Mouse (Mus musculus) C2C12 (cell line): ENCODE measurements at regions not wholly inside any gene's neighbourhood (a gene's known extent, or its start where the extent isn't known, plus 50 kb on each side); places are given as distances from the start of the nearest gene placed in this dataset.

Experiments
- H3K27me3 ChIP-seq: one replicate; pipeline ENCODE4 v1.6.1; 2011; ENCODE audit not compliant: control insufficient read depth, insufficient read depth, insufficient read length
- H3K36me3 ChIP-seq: one replicate; pipeline ENCODE4 v1.6.1; 2011; ENCODE audit not compliant: control insufficient read depth, insufficient read depth
- H3K4me3 ChIP-seq: one replicate; pipeline ENCODE4 v1.5.1; 2011; ENCODE audit warnings: mild to moderate bottlenecking, control low read depth; ENCODE audit not compliant: poor library complexity, insufficient read depth, severe bottlenecking
- H3K79me2 ChIP-seq: one replicate; pipeline ENCODE4 v1.6.1; 2011; ENCODE audit not compliant: control insufficient read depth, insufficient read depth
- H3K79me3 ChIP-seq: one replicate; pipeline ENCODE4 v1.6.1; 2011; ENCODE audit warnings: low read depth, control low read depth
- H3ac ChIP-seq: one replicate; pipeline ENCODE3; 2011; ENCODE audit warnings: low read depth; ENCODE audit not compliant: control insufficient read depth, insufficient read length
- CEBPB ChIP-seq: IDR thresholded peaks from one replicate; pipeline ENCODE4 v1.6.1; 2011; ENCODE audit warnings: low read depth, mild to moderate bottlenecking, control low read depth, moderate library complexity
- CTCF ChIP-seq: IDR thresholded peaks from one replicate; pipeline ENCODE4 v1.5.1; 2011; ENCODE audit not compliant: control insufficient read depth, insufficient read depth, insufficient read length
- FOSL1 ChIP-seq: IDR thresholded peaks from one replicate; pipeline ENCODE4 v1.8.0; 2011; ENCODE audit warnings: mild to moderate bottlenecking, low read length; ENCODE audit not compliant: poor library complexity, insufficient read depth, severe bottlenecking
- MAX ChIP-seq: IDR thresholded peaks from one replicate; pipeline ENCODE4 v1.6.1; 2011; ENCODE audit warnings: mild to moderate bottlenecking, control low read depth
- MYOD1 ChIP-seq: IDR thresholded peaks from one replicate; pipeline ENCODE4 v1.6.1; 2011; ENCODE audit warnings: low read depth; ENCODE audit not compliant: control insufficient read depth, insufficient read length
- MYOG ChIP-seq: IDR thresholded peaks from one replicate; pipeline ENCODE4 v1.6.1; 2011; ENCODE audit not compliant: control insufficient read depth, insufficient read length; ENCODE audit errors: extremely low read depth
- USF1 ChIP-seq: IDR thresholded peaks from one replicate; pipeline ENCODE4 v1.6.1; 2011; ENCODE audit warnings: low read depth, mild to moderate bottlenecking, control low read depth, moderate library complexity

DNA sequence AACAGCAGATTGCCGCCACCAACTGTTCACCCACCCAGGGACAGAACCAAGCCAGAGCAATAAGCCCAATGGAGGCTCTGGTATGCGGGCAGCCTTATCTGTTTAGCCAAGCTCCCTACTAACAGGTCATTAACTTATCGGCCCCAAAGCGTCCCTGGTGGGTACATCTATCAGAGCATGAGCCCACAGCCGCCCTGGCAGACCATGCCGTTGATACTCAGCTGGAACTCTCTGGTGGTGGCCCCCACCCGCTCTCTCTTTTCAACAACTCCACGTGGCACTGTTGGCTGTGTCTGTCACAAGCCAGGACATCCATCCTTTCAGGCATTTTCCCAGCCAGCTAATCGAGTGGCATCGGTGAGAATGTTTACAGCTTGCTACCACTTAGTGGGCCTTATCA lies 100.8 kb upstream of the Rbm19 start:
- Histone ChIP-seq H3K27me3 (no peaks in the 10 kb centered on the region), H3K4me3 (no peak overlapping the region)
- TF ChIP-seq FOSL1 (no peak), CEBPB (no peak), MYOD1 (no peak), USF1 (no peak), MAX (no peak), CTCF (no peak), MYOG (no peak)

GRCm38 (mm10) chr5:120018126-120018525 lies 98.1 kb upstream of the Rbm19 start:
- H3K27me3 ChIP-seq: no peaks in the 10 kb centered on the region
- no peaks in the 10 kb centered on the region for H3K79me3 ChIP-seq
- no peaks in the 10 kb centered on the region for H3K36me3 ChIP-seq
- H3K4me3 ChIP-seq: no peak overlapping the region
- no peaks in the 10 kb centered on the region for H3K79me2 ChIP-seq
- TF ChIP-seq MYOD1: no peak
- TF ChIP-seq CEBPB: no peak
- no peak for TF ChIP-seq MAX
- TF ChIP-seq FOSL1: no peak
- no peak for TF ChIP-seq CTCF
- TF ChIP-seq MYOG: no peak
- no peak for TF ChIP-seq USF1
- H3ac ChIP-seq: no peak overlapping the region

More for the DNA sequence above, 100.8 kb upstream of the Rbm19 start:
- H3ac ChIP-seq: no peak overlapping the region
- no peaks in the 10 kb centered on the region for H3K79me3 ChIP-seq
- H3K79me2 ChIP-seq: no peaks in the 10 kb centered on the region
- no peaks in the 10 kb centered on the region for H3K36me3 ChIP-seq

DNA sequence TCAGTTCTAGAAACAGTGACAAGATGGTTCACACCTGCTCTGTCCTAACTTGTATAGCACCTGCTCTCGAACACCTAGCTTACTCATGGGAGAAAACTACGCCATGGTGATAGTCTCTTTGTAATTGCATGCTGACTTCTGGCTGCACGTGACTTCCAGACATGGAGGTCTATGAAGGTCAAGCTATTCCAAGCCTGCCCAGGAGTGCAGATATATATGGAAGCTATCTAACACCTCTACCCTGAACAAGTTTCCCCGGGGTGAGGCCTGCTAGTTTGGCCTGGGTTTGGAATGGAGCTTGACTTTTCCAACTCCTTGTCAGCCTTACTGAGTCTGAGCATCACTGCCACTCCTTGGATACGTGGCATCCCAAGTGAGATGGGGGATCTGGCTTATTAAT lies 95.5 kb upstream of the Rbm19 start:
- Histone ChIP-seq H3K4me3 (no peak overlapping the region), H3ac (no peak overlapping the region), H3K79me2 (no peaks in the 10 kb centered on the region), H3K79me3 (no peaks in the 10 kb centered on the region), H3K27me3 (no peaks in the 10 kb centered on the region), H3K36me3 (no peaks in the 10 kb centered on the region)
- TF ChIP-seq MYOD1 (no peak), MAX (no peak)

GRCm38 (mm10) chr5:120022276-120022675 lies 94.0 kb upstream of the Rbm19 start:
- Histone ChIP-seq H3K79me3 (no peaks in the 10 kb centered on the region), H3ac (no peak overlapping the region), H3K36me3 (no peaks in the 10 kb centered on the region), H3K79me2 (no peaks in the 10 kb centered on the region), H3K27me3 (no peaks in the 10 kb centered on the region), H3K4me3 (no peak overlapping the region)
- no peak for TF ChIP-seq MYOG
- TF ChIP-seq FOSL1: no peak
- TF ChIP-seq CEBPB: no peak
- TF ChIP-seq MYOD1: no peak
- no peak for TF ChIP-seq CTCF
- no peak for TF ChIP-seq USF1
- no peak for TF ChIP-seq MAX

DNA sequence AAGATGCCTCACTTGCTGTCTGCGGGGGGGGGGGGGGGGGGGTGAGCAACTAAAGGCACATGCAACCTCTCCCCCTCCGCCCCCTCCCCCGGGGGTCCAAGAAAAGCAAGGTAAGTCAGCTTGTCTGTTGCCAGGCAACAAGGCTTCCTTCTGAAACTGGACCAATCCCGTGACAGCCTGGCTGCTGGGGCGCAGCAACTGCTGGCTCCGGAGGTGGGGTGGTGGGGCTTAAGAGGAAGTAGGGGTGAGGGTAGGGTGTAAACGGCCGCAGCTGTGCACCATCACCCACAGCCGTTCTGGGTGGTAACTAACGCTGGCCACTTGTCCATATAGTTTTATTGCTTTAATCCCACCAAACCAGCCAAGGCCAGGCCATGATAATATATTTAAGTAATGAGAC lies 92.2 kb upstream of the Rbm19 start:
- Histone ChIP-seq H3K4me3 (no peak overlapping the region), H3K36me3 (no peaks in the 10 kb centered on the region), H3ac (no peak overlapping the region), H3K79me2 (no peaks in the 10 kb centered on the region), H3K27me3 (peaks cover 5% of the 10 kb centered on the region), H3K79me3 (no peaks in the 10 kb centered on the region)
- no peak for TF ChIP-seq MYOD1
- TF ChIP-seq CTCF: no peak
- no peak for TF ChIP-seq MYOG
- no peak for TF ChIP-seq MAX
- no peak for TF ChIP-seq CEBPB
- no peak for TF ChIP-seq USF1
- TF ChIP-seq FOSL1: no peak

- Histone ChIP-seq H3K79me3 (no peaks in the 10 kb centered on the region), H3K36me3 (no peaks in the 10 kb centered on the region), H3K27me3 (peaks cover 10% of the 10 kb centered on the region), H3K4me3 (no peak overlapping the region), H3K79me2 (no peaks in the 10 kb centered on the region), H3ac (no peak overlapping the region)
- TF ChIP-seq CTCF (no peak), MAX (no peak), FOSL1 (no peak), MYOG (no peak), MYOD1 (no peak), USF1 (no peak), CEBPB (no peak)
Observed at GRCm38 (mm10) chr5:120025212-120025611, 91.1 kb upstream of the Rbm19 start.
